Mouse (Mus musculus) bone marrow, adult 2 months (tissue): ENCODE measurements at regions not wholly inside any gene's neighbourhood (a gene's known extent, or its start where the extent isn't known, plus 50 kb on each side); places are given as distances from the start of the nearest gene placed in this dataset.

ENCODE experiments used
- CTCF ChIP-seq: fragments of 200-500 bp; IDR thresholded peaks from 2 replicates; pipeline ENCODE4 v1.5.1; 2011; ENCODE audit warnings: low read length, control low read depth; ENCODE audit not compliant: control insufficient read depth, insufficient read depth
- POLR2A ChIP-seq: fragments of 200-500 bp; IDR thresholded peaks from 2 replicates; pipeline ENCODE4 v1.6.1; 2011; ENCODE audit warnings: low read depth, mild to moderate bottlenecking, control low read depth, low read length, borderline replicate concordance; ENCODE audit not compliant: control insufficient read depth

DNA sequence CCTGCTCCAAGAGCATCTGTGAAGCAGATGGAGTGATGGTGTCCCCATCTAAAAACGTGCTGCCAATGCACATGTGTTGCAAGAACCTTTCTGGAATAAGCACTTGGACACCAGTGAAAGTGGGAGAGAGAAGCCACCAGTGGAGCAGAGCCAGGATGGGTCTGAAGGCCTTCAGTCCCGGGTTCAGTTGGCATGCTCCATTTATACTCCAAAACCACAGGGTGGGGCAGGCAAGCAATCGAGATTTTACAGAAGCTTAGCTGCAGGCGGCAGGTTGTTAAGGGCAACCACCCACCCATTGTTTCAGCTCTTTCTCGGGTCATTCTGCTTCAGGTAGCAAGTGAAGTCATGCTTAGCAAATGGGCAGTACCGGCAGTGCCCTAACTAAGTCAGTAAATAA, 51.8 kb upstream of the Sv2b start:
- TF ChIP-seq POLR2A = no peak
- TF ChIP-seq CTCF = no peak
